Mouse (Mus musculus): Measurements from ENCODE around the gene Filip1l. TPM values are rescaled to one million over a fixed set of nuclear protein-coding genes. Genes with fewer than 3 reads are reported as not detected.

The Filip1l gene
- polyA plus RNA-seq, 1 experiment from 2014 or later = 11.8 TPM

GRCm38 (mm10) chr16:57445096-57446094, 92.5 kb downstream of the Filip1l start:
- Histone ChIP-seq H3K4me1 (replicated peaks; ENCODE audit: control insufficient read depth, insufficient read depth, low read length) (no peaks in the 10 kb centered on the region), H3K4me2 (replicated peaks; ENCODE audit: low read depth, low read length) (no peak overlapping the region), H3K9me3 (ENCODE audit: control insufficient read depth, low read length) (no peaks in the 10 kb centered on the region), H3K4me3 (ENCODE audit: low read depth, low read length) (no peak overlapping the region), H3K36me3 (ENCODE audit: control insufficient read depth, insufficient read depth, low read length) (no peaks in the 10 kb centered on the region), H3K9ac (ENCODE audit: low read depth, low read length) (no peak overlapping the region), H3K27ac (ENCODE audit: low read depth, low read length) (no peak overlapping the region), H3K27me3 (ENCODE audit: control insufficient read depth, insufficient read depth, low read length) (no peaks in the 10 kb centered on the region)
- ATAC-seq (ENCODE audit: low FRiP score) (no peak), DNase-seq (ENCODE audit: low spot score) (no peak)
- WGBS = 64% methylated on average over 10 of the region's 10 CpGs

DNA sequence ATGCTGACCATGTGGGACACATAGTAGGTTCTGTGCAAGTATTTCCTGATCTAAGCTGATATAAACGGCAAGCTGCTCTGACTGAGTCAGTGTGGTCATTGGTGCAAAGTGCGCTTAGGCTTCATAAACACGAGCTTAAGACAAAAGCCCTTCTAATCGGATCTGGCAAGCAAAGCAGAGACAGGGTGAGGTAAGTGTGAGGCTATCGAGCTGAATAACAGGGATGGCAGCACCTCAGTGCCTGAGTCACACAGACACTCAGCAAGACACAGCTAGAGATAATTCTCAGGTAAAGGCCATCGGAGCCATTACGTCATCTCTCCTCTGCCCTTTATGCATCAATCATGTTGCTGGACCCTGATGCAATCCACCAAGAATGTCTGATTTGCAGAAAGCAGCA, 100.1 kb downstream of the Filip1l start:
- Histone ChIP-seq H3K27ac (ENCODE audit: low read depth, low read length) (no peak overlapping the region), H3K4me1 (replicated peaks; ENCODE audit: control insufficient read depth, insufficient read depth, low read length) (no peaks in the 10 kb centered on the region), H3K36me3 (ENCODE audit: control insufficient read depth, insufficient read depth, low read length) (no peaks in the 10 kb centered on the region), H3K27me3 (ENCODE audit: control insufficient read depth, insufficient read depth, low read length) (no peaks in the 10 kb centered on the region), H3K9me3 (ENCODE audit: control insufficient read depth, low read length) (no peaks in the 10 kb centered on the region), H3K4me2 (replicated peaks; ENCODE audit: low read depth, low read length) (no peak overlapping the region), H3K4me3 (ENCODE audit: low read depth, low read length) (no peak overlapping the region), H3K9ac (ENCODE audit: low read depth, low read length) (no peak overlapping the region)
- ATAC-seq (ENCODE audit: low FRiP score) = no peak
- 82% methylated on average over 7 of the region's 7 CpGs for WGBS
- DNase-seq (ENCODE audit: low spot score) = no peak

- Histone ChIP-seq H3K4me2 (replicated peaks; ENCODE audit: low read depth, low read length) (no peak overlapping the region), H3K4me1 (replicated peaks; ENCODE audit: control insufficient read depth, insufficient read depth, low read length) (no peaks in the 10 kb centered on the region), H3K9me3 (ENCODE audit: control insufficient read depth, low read length) (no peaks in the 10 kb centered on the region), H3K9ac (ENCODE audit: low read depth, low read length) (no peak overlapping the region), H3K4me3 (ENCODE audit: low read depth, low read length) (no peak overlapping the region), H3K27ac (ENCODE audit: low read depth, low read length) (no peak overlapping the region), H3K36me3 (ENCODE audit: control insufficient read depth, insufficient read depth, low read length) (no peaks in the 10 kb centered on the region), H3K27me3 (ENCODE audit: control insufficient read depth, insufficient read depth, low read length) (no peaks in the 10 kb centered on the region)
- no peak for DNase-seq (ENCODE audit: low spot score)
- 94% methylated on average over 8 of the region's 8 CpGs for WGBS
- ATAC-seq (ENCODE audit: low FRiP score) = no peak
Observed at GRCm38 (mm10) chr16:57454106-57454763, 101.3 kb downstream of the Filip1l start.

DNA sequence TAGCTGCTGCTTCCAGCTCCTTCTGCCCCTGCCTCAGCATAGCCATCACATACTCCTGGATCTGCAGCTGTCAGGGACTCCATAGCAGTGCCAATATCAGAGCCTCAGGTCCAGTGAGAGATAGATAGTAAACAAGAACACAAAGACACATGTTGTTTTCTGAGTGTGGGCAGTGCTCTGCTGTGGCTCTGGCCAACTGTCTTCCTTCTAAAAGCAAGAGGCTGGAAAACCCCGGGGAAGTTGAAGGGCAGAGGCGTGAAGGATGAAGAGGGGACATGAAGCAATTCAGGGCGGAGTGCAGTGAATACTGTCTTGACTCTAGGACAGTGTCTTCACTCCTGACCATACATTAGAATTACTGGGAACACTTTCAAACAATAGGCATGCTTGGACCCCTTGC, 102.7 kb downstream of the Filip1l start:
- ATAC-seq (ENCODE audit: low FRiP score) (no peak), DNase-seq (ENCODE audit: low spot score) (no peak)
- H3K9me3 ChIP-seq (ENCODE audit: control insufficient read depth, low read length) = no peaks in the 10 kb centered on the region
- no peak overlapping the region for H3K4me2 ChIP-seq (replicated peaks; ENCODE audit: low read depth, low read length)
- H3K36me3 ChIP-seq (ENCODE audit: control insufficient read depth, insufficient read depth, low read length) = no peaks in the 10 kb centered on the region
- no peak overlapping the region for H3K4me3 ChIP-seq (ENCODE audit: low read depth, low read length)
- no peak overlapping the region for H3K9ac ChIP-seq (ENCODE audit: low read depth, low read length)
- H3K4me1 ChIP-seq (replicated peaks; ENCODE audit: control insufficient read depth, insufficient read depth, low read length) = no peaks in the 10 kb centered on the region
- H3K27ac ChIP-seq (ENCODE audit: low read depth, low read length) = no peak overlapping the region
- 93% methylated on average over 3 of the region's 3 CpGs for WGBS
- no peaks in the 10 kb centered on the region for H3K27me3 ChIP-seq (ENCODE audit: control insufficient read depth, insufficient read depth, low read length)

DNA sequence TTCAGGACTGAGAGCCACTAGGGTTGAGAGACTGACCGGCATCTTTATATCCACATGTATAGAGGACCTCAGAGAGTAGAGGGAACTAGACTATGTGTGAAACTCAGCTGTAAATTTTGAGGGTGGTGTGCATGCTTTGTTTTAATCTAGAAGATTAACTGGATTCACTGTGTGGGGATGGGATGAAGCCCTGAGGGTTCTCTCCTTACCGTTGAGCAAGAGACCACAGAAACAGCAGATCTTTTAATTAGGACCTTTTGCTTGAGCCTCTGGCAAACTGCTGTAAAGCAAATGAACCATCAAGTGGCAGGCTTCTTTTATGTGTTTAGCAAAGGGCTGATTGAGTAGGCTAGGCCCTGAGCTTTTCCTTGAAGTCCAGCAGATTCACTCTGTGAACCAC, 103.1 kb downstream of the Filip1l start:
- Histone ChIP-seq H3K9ac (ENCODE audit: low read depth, low read length) (no peak overlapping the region), H3K27me3 (ENCODE audit: control insufficient read depth, insufficient read depth, low read length) (no peaks in the 10 kb centered on the region), H3K9me3 (ENCODE audit: control insufficient read depth, low read length) (no peaks in the 10 kb centered on the region), H3K36me3 (ENCODE audit: control insufficient read depth, insufficient read depth, low read length) (no peaks in the 10 kb centered on the region), H3K27ac (ENCODE audit: low read depth, low read length) (no peak overlapping the region), H3K4me1 (replicated peaks; ENCODE audit: control insufficient read depth, insufficient read depth, low read length) (no peaks in the 10 kb centered on the region), H3K4me2 (replicated peaks; ENCODE audit: low read depth, low read length) (no peak overlapping the region), H3K4me3 (ENCODE audit: low read depth, low read length) (no peak overlapping the region)
- DNase-seq (ENCODE audit: low spot score) (no peak), ATAC-seq (ENCODE audit: low FRiP score) (no peak)
- WGBS = 71% methylated on average over 2 of the region's 2 CpGs

- H3K4me3 ChIP-seq (ENCODE audit: low read depth, low read length) = no peak overlapping the region
- no peak for ATAC-seq (ENCODE audit: low FRiP score)
- DNase-seq (ENCODE audit: low spot score) = no peak
- no peaks in the 10 kb centered on the region for H3K27me3 ChIP-seq (ENCODE audit: control insufficient read depth, insufficient read depth, low read length)
- no peaks in the 10 kb centered on the region for H3K4me1 ChIP-seq (replicated peaks; ENCODE audit: control insufficient read depth, insufficient read depth, low read length)
- no peak overlapping the region for H3K27ac ChIP-seq (ENCODE audit: low read depth, low read length)
- no peaks in the 10 kb centered on the region for H3K36me3 ChIP-seq (ENCODE audit: control insufficient read depth, insufficient read depth, low read length)
- WGBS = 92% methylated on average over 9 of the region's 9 CpGs
- no peak overlapping the region for H3K4me2 ChIP-seq (replicated peaks; ENCODE audit: low read depth, low read length)
- no peaks in the 10 kb centered on the region for H3K9me3 ChIP-seq (ENCODE audit: control insufficient read depth, low read length)
- H3K9ac ChIP-seq (ENCODE audit: low read depth, low read length) = no peak overlapping the region
Observed at GRCm38 (mm10) chr16:57465386-57465913, 112.6 kb downstream of the Filip1l start.

DNA sequence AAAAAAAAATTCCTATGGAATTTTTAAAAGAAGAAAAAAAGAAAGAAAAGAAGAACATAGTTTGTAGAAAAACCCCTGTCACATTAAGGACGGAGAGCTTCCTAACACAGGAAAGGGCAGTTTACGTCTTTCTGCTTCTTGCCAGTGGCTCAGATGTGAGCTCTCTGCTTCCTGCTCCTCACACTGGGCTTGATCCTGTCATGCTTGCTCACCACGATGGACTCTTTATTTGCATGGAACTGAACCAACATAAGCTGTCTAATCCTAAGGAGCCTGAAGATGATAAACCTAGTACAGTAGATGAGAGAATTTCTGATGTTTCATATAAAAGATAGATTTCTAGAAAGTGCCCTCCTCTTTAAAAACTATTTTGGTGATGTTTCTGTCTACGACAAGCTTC, 116.4 kb downstream of the Filip1l start:
- Histone ChIP-seq H3K27me3 (ENCODE audit: control insufficient read depth, insufficient read depth, low read length) (no peaks in the 10 kb centered on the region), H3K4me3 (ENCODE audit: low read depth, low read length) (no peak overlapping the region), H3K4me2 (replicated peaks; ENCODE audit: low read depth, low read length) (no peak overlapping the region), H3K9ac (ENCODE audit: low read depth, low read length) (no peak overlapping the region), H3K27ac (ENCODE audit: low read depth, low read length) (no peak overlapping the region), H3K9me3 (ENCODE audit: control insufficient read depth, low read length) (no peaks in the 10 kb centered on the region), H3K36me3 (ENCODE audit: control insufficient read depth, insufficient read depth, low read length) (no peaks in the 10 kb centered on the region), H3K4me1 (replicated peaks; ENCODE audit: control insufficient read depth, insufficient read depth, low read length) (no peaks in the 10 kb centered on the region)
- ATAC-seq (ENCODE audit: low FRiP score) = no peak
- DNase-seq (ENCODE audit: low spot score) = no peak
- WGBS = 84% methylated on average over 4 of the region's 4 CpGs

DNA sequence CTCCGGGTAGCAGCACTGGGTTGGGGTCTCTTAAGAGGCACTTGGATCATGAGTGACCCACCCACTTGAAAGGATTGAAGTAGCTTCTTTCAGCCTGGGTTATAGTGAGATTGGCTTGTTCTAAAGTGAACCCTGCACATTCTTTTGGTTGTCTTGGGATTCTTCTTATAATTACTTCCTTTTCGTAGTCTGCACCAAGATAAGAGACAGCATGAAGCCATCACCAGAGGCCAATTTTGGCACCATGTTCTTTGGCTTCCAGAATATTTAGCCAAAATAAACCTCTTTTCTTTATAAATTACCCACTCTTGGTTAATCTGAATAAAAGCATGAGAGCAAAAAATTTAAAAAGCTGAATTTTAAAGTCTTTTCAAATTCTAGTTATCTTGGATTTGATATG, 117.0 kb downstream of the Filip1l start:
- Histone ChIP-seq H3K36me3 (ENCODE audit: control insufficient read depth, insufficient read depth, low read length) (no peaks in the 10 kb centered on the region), H3K27me3 (ENCODE audit: control insufficient read depth, insufficient read depth, low read length) (no peaks in the 10 kb centered on the region), H3K4me3 (ENCODE audit: low read depth, low read length) (no peak overlapping the region), H3K27ac (ENCODE audit: low read depth, low read length) (no peak overlapping the region), H3K4me1 (replicated peaks; ENCODE audit: control insufficient read depth, insufficient read depth, low read length) (no peaks in the 10 kb centered on the region), H3K9me3 (ENCODE audit: control insufficient read depth, low read length) (no peaks in the 10 kb centered on the region), H3K4me2 (replicated peaks; ENCODE audit: low read depth, low read length) (no peak overlapping the region), H3K9ac (ENCODE audit: low read depth, low read length) (no peak overlapping the region)
- ATAC-seq (ENCODE audit: low FRiP score) (no peak), DNase-seq (ENCODE audit: low spot score) (no peak)
- 86% methylated on average over 2 of the region's 2 CpGs for WGBS
